Mouse (Mus musculus): ENCODE measurements around the gene Klk11.

- TF ChIP-seq CTCF (IDR thresholded peaks at IDR 0.05; ENCODE audit: borderline replicate concordance, insufficient read depth, low read depth, low read length) (no peak), POLR2A (IDR thresholded peaks at IDR 0.05; ENCODE audit: borderline replicate concordance, insufficient read depth, low read length) (no peak)
Observed at GRCm38 (mm10) chr7:43821581-43821980, 47.2 kb downstream of the Klk11 start.

Data from cerebellum, adult 2 months (tissue).